Mouse (Mus musculus): ENCODE data around the gene Bola2. TPM values are rescaled to one million over a fixed set of nuclear protein-coding genes. Genes with fewer than 3 reads are reported as not detected.

Bola2 gene
- polyA plus RNA-seq, 1 experiment from 2014 or later = 160 TPM

DNA sequence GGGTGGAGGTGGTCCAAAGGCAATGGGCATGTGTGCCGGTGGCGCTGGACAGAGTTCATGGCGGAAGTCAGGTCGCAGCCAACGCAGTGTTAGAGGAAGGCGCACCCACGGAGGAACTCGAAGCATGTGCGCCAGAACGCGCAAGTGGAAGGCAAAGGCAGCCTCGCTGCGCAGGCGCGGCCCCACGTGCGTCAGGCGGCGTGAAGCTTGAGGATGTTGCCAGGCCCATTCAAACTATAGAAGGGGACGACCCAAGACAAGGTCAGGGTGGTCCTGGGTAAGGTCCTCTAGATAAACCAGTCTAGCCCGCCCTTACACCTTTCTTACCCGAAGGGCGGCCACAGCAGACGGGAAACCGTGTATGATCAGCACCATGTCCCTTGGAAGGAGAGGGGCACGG is 2.8 kb upstream of the Bola2 start:
- no peak overlapping the region for H3K4me3 ChIP-seq (ENCODE audit: low read depth, low read length)
- peaks cover 9% of the 10 kb centered on the region; the same call in 1 of the 2 replicates for H3K4me1 ChIP-seq (ENCODE audit: control insufficient read depth, insufficient read depth, low read length)
- no peaks in the 10 kb centered on the region for H3K9me3 ChIP-seq (ENCODE audit: control insufficient read depth, low read length)
- 96% methylated on average over 26 of the region's 26 CpGs for WGBS
- no peaks in the 10 kb centered on the region for H3K27me3 ChIP-seq (ENCODE audit: control insufficient read depth, insufficient read depth, low read length)
- H3K27ac ChIP-seq (replicated peaks; ENCODE audit: low read depth, low read length) = no peak overlapping the region
- no peak overlapping the region for H3K4me2 ChIP-seq (ENCODE audit: low read depth, severe bottlenecking)
- ATAC-seq (ENCODE audit: insufficient number of reproducible peaks, low FRiP score, low TSS enrichment, low read depth) (no peak), DNase-seq (ENCODE audit: low spot score) (no peak)
- H3K9ac ChIP-seq (ENCODE audit: low read length) = no peak overlapping the region
- H3K36me3 ChIP-seq (ENCODE audit: control insufficient read depth, insufficient read depth, low read length) = peaks cover 7% of the 10 kb centered on the region

DNA sequence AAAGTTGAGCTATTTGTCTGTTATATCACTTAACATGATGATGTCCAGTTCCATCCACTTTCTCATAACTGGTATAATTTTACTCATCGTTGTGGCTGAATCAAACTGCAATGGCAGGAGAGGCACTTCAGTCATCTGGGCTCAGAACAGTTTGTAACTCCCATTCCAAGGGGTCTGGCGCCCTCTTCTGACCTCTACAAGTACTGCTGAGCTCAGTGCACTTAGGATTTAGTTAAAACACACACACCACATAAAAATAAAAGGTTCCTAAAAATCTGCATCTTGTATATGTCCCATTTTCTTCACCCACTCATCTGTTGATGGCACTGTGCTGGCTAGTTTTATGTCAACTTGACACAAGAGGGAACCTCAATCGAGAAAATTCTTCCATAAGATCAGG is 1.9 kb upstream of the Bola2 start:
- H3K27ac ChIP-seq (replicated peaks; ENCODE audit: low read depth, low read length) = no peak overlapping the region
- H3K27me3 ChIP-seq (ENCODE audit: control insufficient read depth, insufficient read depth, low read length) = no peaks in the 10 kb centered on the region
- 48% methylated on average over 3 of the region's 3 CpGs for WGBS
- no peaks in the 10 kb centered on the region for H3K9me3 ChIP-seq (ENCODE audit: control insufficient read depth, low read length)
- no peak overlapping the region for H3K4me3 ChIP-seq (ENCODE audit: low read depth, low read length)
- ATAC-seq (ENCODE audit: insufficient number of reproducible peaks, low FRiP score, low TSS enrichment, low read depth) = no peak
- H3K4me2 ChIP-seq (ENCODE audit: low read depth, severe bottlenecking) = no peak overlapping the region
- no peak overlapping the region for H3K9ac ChIP-seq (ENCODE audit: low read length)
- H3K36me3 ChIP-seq (ENCODE audit: control insufficient read depth, insufficient read depth, low read length) = peaks cover 9% of the 10 kb centered on the region
- H3K4me1 ChIP-seq (ENCODE audit: control insufficient read depth, insufficient read depth, low read length) = peaks cover 9% of the 10 kb centered on the region; the same call in 1 of the 2 replicates
- DNase-seq (ENCODE audit: low spot score) = peak; percentile 85

DNA sequence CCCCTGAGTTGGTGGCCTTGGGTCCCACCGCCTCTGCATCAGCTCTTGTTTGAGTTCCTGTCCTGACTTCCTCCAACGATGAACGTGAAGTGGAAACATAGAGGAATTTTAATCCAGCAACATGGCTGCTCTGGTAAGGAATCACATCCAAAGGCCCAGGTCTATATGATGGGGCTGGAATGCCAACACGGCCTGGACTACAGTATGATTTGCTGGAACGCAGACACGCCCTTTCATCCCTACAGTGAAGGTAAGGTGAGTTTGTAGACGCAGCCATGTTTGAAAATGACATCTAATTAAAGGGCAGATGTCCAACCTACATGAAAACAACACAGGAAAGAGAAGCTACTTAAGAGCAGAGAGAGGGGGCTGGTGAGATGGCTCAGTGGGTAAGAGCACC is 1.4 kb upstream of the Bola2 start:
- no peak overlapping the region for H3K9ac ChIP-seq (ENCODE audit: low read length)
- WGBS = 92% methylated on average over 7 of the region's 7 CpGs
- H3K27me3 ChIP-seq (ENCODE audit: control insufficient read depth, insufficient read depth, low read length) = no peaks in the 10 kb centered on the region
- H3K4me2 ChIP-seq (ENCODE audit: low read depth, severe bottlenecking) = no peak overlapping the region
- H3K4me3 ChIP-seq (ENCODE audit: low read depth, low read length) = no peak overlapping the region
- H3K9me3 ChIP-seq (ENCODE audit: control insufficient read depth, low read length) = no peaks in the 10 kb centered on the region
- H3K27ac ChIP-seq (replicated peaks; ENCODE audit: low read depth, low read length) = no peak overlapping the region
- ATAC-seq (ENCODE audit: insufficient number of reproducible peaks, low FRiP score, low TSS enrichment, low read depth) = no peak
- DNase-seq (ENCODE audit: low spot score) = no peak
- peaks cover 9% of the 10 kb centered on the region; the same call in 1 of the 2 replicates for H3K4me1 ChIP-seq (ENCODE audit: control insufficient read depth, insufficient read depth, low read length)
- peaks cover 9% of the 10 kb centered on the region for H3K36me3 ChIP-seq (ENCODE audit: control insufficient read depth, insufficient read depth, low read length)

DNA sequence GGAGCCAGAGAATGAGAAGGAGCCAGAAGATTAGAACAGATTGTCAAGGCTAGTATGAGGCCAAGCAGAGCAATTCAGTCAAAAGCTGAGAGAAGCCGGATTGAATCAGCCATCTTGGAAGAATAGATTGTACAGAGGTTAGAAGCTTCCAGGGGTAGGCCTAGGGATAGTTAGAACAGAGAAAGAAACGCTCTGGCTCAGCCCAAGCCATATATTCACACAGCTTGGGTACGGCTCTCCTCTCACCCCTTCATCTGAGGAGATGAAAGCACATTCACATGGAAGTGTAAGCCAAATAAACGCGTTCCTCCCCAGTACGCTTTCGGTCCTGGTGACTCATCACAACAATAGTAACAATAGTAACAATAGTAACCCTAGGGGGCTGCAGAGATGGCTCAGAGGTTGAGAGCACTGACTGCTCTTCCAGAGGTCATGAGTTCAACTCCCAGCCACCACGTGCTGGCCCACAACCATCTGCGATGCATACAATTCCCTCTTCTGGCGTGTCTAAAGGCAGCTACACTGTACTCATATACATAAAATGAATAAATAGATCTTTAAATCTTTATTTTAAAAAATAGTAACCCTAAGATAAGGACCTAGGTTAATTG is 655 bp upstream of the Bola2 start:
- peaks cover 9% of the 10 kb centered on the region; the same call in 1 of the 2 replicates for H3K4me1 ChIP-seq (ENCODE audit: control insufficient read depth, insufficient read depth, low read length)
- peak overlapping the region; percentile 90; the same call in 1 of the 2 replicates for H3K9ac ChIP-seq (ENCODE audit: low read length)
- H3K4me2 ChIP-seq (ENCODE audit: low read depth, severe bottlenecking) = peak overlapping the region; percentile 69; the same call in 1 of the 2 replicates
- WGBS = 50% methylated on average over 10 of the region's 10 CpGs
- ATAC-seq (ENCODE audit: insufficient number of reproducible peaks, low FRiP score, low TSS enrichment, low read depth) (no peak), DNase-seq (ENCODE audit: low spot score) (no peak)
- H3K9me3 ChIP-seq (ENCODE audit: control insufficient read depth, low read length) = no peaks in the 10 kb centered on the region
- peak overlapping the region; percentile 84 for H3K4me3 ChIP-seq (ENCODE audit: low read depth, low read length)
- peaks cover 9% of the 10 kb centered on the region for H3K36me3 ChIP-seq (ENCODE audit: control insufficient read depth, insufficient read depth, low read length)
- no peak overlapping the region for H3K27ac ChIP-seq (replicated peaks; ENCODE audit: low read depth, low read length)
- no peaks in the 10 kb centered on the region for H3K27me3 ChIP-seq (ENCODE audit: control insufficient read depth, insufficient read depth, low read length)

DNA sequence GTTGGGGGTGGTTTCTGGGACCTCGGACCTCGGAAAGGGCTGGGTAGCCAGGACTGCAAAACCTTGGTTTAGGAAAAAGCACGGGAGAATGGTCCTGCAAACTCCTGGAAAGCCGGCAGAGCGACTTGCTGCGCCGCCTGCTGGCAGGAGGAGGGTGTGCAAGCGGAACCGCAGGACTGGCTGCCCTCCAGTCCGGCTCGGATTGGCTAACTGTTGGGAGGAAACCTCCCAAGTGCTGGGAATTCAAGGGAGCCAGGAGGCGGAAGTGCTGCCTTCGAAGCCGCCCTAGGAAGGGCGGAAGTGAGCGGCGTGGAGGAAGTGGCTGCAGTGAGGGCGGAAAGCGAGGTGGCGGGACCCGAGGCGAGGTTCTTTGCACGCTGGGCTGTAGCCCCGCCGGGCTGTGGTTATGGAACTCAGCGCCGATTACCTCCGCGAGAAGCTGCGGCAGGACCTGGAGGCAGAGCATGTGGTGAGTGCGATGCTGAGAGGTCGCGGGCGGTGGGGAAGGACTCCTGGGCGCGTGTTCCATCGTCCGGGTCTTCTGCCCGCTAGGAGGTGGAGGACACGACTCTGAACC is 518 bp downstream of the Bola2 start, which contains the start of gene Slx1b:
Gene Slx1b, minus strand, starts transcription at position 154 of the 577 bp plus-strand sequence.
- H3K9ac ChIP-seq (ENCODE audit: low read length) = peak within 1 kb of the TSS; percentile 90
- peaks cover 9% of the 10 kb centered on the region for H3K36me3 ChIP-seq (ENCODE audit: control insufficient read depth, insufficient read depth, low read length)
- peak within 1 kb of the TSS; percentile 93 for H3K27ac ChIP-seq (replicated peaks; ENCODE audit: low read depth, low read length)
- H3K4me3 ChIP-seq (ENCODE audit: low read depth, low read length) = peak within 1 kb of the TSS; percentile 84
- DNase-seq (ENCODE audit: low spot score) (peak; percentile 97), ATAC-seq (ENCODE audit: insufficient number of reproducible peaks, low FRiP score, low TSS enrichment, low read depth) (peak; percentile 94)
- WGBS = under 1% methylated on average over 39 of the region's 40 CpGs
- no peaks in the 10 kb centered on the region for H3K9me3 ChIP-seq (ENCODE audit: control insufficient read depth, low read length)
- H3K4me2 ChIP-seq (ENCODE audit: low read depth, severe bottlenecking) = peak within 1 kb of the TSS; percentile 95
- H3K4me1 ChIP-seq (ENCODE audit: control insufficient read depth, insufficient read depth, low read length) = peaks cover 9% of the 10 kb centered on the region; the same call in 1 of the 2 replicates
- no peaks in the 10 kb centered on the region for H3K27me3 ChIP-seq (ENCODE audit: control insufficient read depth, insufficient read depth, low read length)

DNA sequence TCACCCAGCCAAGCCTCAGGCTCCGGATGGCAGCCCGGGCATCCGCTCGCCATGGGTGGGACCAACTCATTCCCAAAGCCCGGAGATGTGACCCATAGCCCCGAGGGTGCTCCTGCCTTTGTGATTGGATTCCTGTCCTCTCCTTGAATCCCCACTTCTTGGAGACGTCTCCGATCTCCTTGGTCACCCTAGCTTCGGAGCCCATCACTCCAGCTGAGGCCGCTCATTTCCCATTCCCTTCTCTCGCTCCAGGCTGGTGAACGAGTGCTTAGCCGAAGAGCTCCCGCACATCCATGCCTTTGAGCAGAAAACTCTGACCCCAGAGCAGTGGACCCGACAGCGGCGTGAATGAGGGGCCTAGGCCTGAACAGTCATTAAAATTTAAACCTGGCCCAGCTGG is 1.1 kb downstream of the Bola2 start:
- H3K36me3 ChIP-seq (ENCODE audit: control insufficient read depth, insufficient read depth, low read length) = peaks cover 6% of the 10 kb centered on the region; the same call in 1 of the 2 replicates
- DNase-seq (ENCODE audit: low spot score) = no peak
- peak; percentile 6; the same call in 1 of the 2 replicates for ATAC-seq (ENCODE audit: insufficient number of reproducible peaks, low FRiP score, low TSS enrichment, low read depth)
- H3K9me3 ChIP-seq (ENCODE audit: control insufficient read depth, low read length) = no peaks in the 10 kb centered on the region
- H3K9ac ChIP-seq (ENCODE audit: low read length) = peak overlapping the region; percentile 69
- H3K4me3 ChIP-seq (ENCODE audit: low read depth, low read length) = peak overlapping the region; percentile 84
- WGBS = 3% methylated on average over 17 of the region's 17 CpGs
- no peak overlapping the region for H3K27ac ChIP-seq (replicated peaks; ENCODE audit: low read depth, low read length)
- H3K4me1 ChIP-seq (ENCODE audit: control insufficient read depth, insufficient read depth, low read length) = peaks cover 9% of the 10 kb centered on the region; the same call in 1 of the 2 replicates
- H3K4me2 ChIP-seq (ENCODE audit: low read depth, severe bottlenecking) = peak overlapping the region; percentile 95
- H3K27me3 ChIP-seq (ENCODE audit: control insufficient read depth, insufficient read depth, low read length) = no peaks in the 10 kb centered on the region

DNA sequence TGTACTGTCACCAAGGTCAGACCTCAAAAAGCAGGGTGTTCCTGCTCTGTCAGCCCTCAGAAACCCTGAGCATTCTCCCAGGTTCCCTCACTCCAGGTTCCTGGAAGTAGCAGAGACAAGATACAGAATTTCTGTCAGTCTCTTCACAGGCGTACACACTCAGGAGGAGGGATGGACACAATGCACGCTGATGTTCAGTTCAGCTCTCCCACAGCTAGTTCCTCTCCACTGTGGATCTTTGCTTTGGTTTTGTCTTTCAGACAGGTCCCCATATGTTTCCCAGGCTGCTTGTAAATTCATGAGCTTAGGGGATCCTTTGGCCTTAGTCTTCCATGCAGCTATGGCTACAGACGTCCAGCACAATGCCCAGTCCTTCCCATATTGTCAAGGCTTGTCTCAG is 1.7 kb downstream of the Bola2 start:
- no peak for DNase-seq (ENCODE audit: low spot score)
- Histone ChIP-seq H3K4me2 (ENCODE audit: low read depth, severe bottlenecking) (peak overlapping the region; percentile 95), H3K36me3 (ENCODE audit: control insufficient read depth, insufficient read depth, low read length) (peaks cover 6% of the 10 kb centered on the region; the same call in 1 of the 2 replicates), H3K4me3 (ENCODE audit: low read depth, low read length) (peak overlapping the region; percentile 84), H3K9me3 (ENCODE audit: control insufficient read depth, low read length) (no peaks in the 10 kb centered on the region), H3K4me1 (ENCODE audit: control insufficient read depth, insufficient read depth, low read length) (peaks cover 9% of the 10 kb centered on the region; the same call in 1 of the 2 replicates), H3K27me3 (ENCODE audit: control insufficient read depth, insufficient read depth, low read length) (no peaks in the 10 kb centered on the region), H3K9ac (ENCODE audit: low read length) (no peak overlapping the region; the same call in 1 of the 2 replicates), H3K27ac (replicated peaks; ENCODE audit: low read depth, low read length) (no peak overlapping the region)
- WGBS = 82% methylated on average over 3 of the region's 3 CpGs
- no peak for ATAC-seq (ENCODE audit: insufficient number of reproducible peaks, low FRiP score, low TSS enrichment, low read depth)

DNA sequence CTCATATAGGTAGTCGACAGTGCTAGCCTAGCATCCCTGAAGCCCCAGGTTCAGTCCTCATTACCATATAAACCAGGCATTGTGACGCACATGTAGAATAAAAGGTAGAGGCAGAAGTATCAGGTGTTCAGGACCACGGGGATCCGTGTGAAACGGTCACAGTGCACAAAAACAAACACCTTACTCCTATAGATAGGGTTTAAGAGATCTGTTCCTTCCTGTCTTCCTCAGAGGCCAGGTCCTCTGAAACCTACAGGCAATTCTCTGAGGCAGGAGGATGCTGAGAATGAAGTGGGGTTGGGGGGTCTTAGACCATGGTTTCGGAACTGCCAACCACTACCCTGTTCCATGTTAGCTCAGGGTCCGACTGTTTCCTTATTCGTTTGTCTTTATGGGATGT is 2.6 kb downstream of the Bola2 start:
- no peaks in the 10 kb centered on the region for H3K27me3 ChIP-seq (ENCODE audit: control insufficient read depth, insufficient read depth, low read length)
- no peak overlapping the region for H3K4me2 ChIP-seq (ENCODE audit: low read depth, severe bottlenecking)
- H3K27ac ChIP-seq (replicated peaks; ENCODE audit: low read depth, low read length) = no peak overlapping the region
- H3K9me3 ChIP-seq (ENCODE audit: control insufficient read depth, low read length) = no peaks in the 10 kb centered on the region
- ATAC-seq (ENCODE audit: insufficient number of reproducible peaks, low FRiP score, low TSS enrichment, low read depth) (no peak), DNase-seq (ENCODE audit: low spot score) (no peak)
- H3K4me1 ChIP-seq (ENCODE audit: control insufficient read depth, insufficient read depth, low read length) = peaks cover 9% of the 10 kb centered on the region; the same call in 1 of the 2 replicates
- no peak overlapping the region for H3K9ac ChIP-seq (ENCODE audit: low read length)
- H3K4me3 ChIP-seq (ENCODE audit: low read depth, low read length) = no peak overlapping the region
- WGBS = 94% methylated on average over 8 of the region's 8 CpGs
- H3K36me3 ChIP-seq (ENCODE audit: control insufficient read depth, insufficient read depth, low read length) = 0 out of 2 replicates have a peak, but pooled peaks cover 2% of the 10 kb centered on the region
